Mouse (Mus musculus): ENCODE measurements around the gene Scgb2b24. TPM values are rescaled to one million over a fixed set of nuclear protein-coding genes. Genes with fewer than 3 reads are reported as not detected.

The Scgb2b24 gene
- total RNA-seq (2023; ENCODE audit: inconsistent age) = not detected in 4 replicates

DNA sequence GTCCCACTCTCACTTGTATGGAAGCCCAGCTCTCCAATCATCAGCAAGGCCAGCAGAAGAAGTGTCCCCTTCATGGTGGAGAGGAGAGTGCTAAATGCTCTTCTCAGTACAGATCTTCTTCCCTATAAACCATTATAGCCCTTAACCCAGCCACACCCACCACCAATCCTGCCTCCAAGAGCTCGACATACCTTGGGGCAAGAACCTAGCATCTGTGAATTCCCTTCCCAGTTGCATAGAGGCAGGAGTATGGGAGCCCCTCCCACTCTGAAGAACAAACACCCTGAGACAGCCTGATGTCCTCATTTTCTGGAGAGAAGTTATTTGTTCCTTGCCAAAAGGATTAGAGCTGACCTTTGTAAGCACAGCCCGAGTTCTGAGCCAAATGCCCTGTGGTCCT lies at the start of gene Scgb2b24:
Scgb2b24 (minus strand) TSS at position 101 of the 400 bp plus-strand sequence.

GRCm38 (mm10) chr7:33743499-33743898 lies 4.4 kb upstream of the Scgb2b24 start, which contains the start of gene Scgb1b24:
Scgb1b24 (plus strand) TSS chr7:33743799.

Other genes starting within 250 kb of the Scgb2b24 start
- not detected in 4 replicates for gene Scgb2b21, start 218.9 kb downstream of the Scgb2b24 start, total RNA-seq (2023; ENCODE audit: inconsistent age)
- gene Scgb1b24, start 4.5 kb upstream of the Scgb2b24 start, total RNA-seq (2023; ENCODE audit: inconsistent age) = not detected in 4 replicates
- gene Scgb2b26, start 205.7 kb upstream of the Scgb2b24 start, total RNA-seq (2023; ENCODE audit: inconsistent age) = not detected in 4 replicates

All from B cell, adult (primary cell).